Mouse (Mus musculus) forebrain, embryonic 14.5 days (tissue): ENCODE data around the gene Zbtb8a. TPM values are rescaled to one million over a fixed set of nuclear protein-coding genes. Genes with fewer than 3 reads are reported as not detected.

Experiments
- ATAC-seq: fragments of 200-750 bp; cut with Nextera tagmentation; 2 replicates; pipeline ENCODE4 v1.8.0; 2017; ENCODE audit warnings: mild to moderate bottlenecking, moderate library complexity
- DNase-seq: peaks from one replicate; pipeline ENCODE4 v3.0.0-alpha.2; 2015; ENCODE audit warnings: low spot score
- H3K27ac ChIP-seq: fragments of 300-500 bp; sonication (generic); 2 replicates; pipeline ENCODE4 v1.5.1; 2014; ENCODE audit warnings: low read depth, mild to moderate bottlenecking, control low read depth, low read length, moderate library complexity
- H3K27me3 ChIP-seq: fragments of 300-500 bp; sonication (generic); replicated peaks from 2 replicates; pipeline ENCODE4 v1.6.1; 2014; ENCODE audit warnings: low read length, control low read depth, mixed read lengths; ENCODE audit not compliant: control insufficient read depth, insufficient read depth
- H3K36me3 ChIP-seq: fragments of 300-500 bp; sonication (generic); 2 replicates; pipeline ENCODE4 v1.6.1; 2014; ENCODE audit warnings: low read length, control low read depth; ENCODE audit not compliant: control insufficient read depth, insufficient read depth
- H3K4me1 ChIP-seq: fragments of 300-500 bp; sonication (generic); 2 replicates; pipeline ENCODE4 v1.6.1; 2014; ENCODE audit warnings: antibody characterized with exemption, low read length, control low read depth; ENCODE audit not compliant: control insufficient read depth, insufficient read depth
- H3K4me2 ChIP-seq: fragments of 300-500 bp; sonication (generic); 2 replicates; pipeline ENCODE4 v1.6.1; 2014; ENCODE audit warnings: mild to moderate bottlenecking, control low read depth, low read length
- H3K4me3 ChIP-seq: fragments of 300-500 bp; sonication (generic); 2 replicates; pipeline ENCODE4 v1.5.1; 2014; ENCODE audit warnings: low read depth, low read length, control low read depth
- H3K9ac ChIP-seq: fragments of 300-500 bp; sonication (generic); 2 replicates; pipeline ENCODE4 v1.6.1; 2014; ENCODE audit warnings: mild to moderate bottlenecking, low read length, control low read depth, moderate library complexity
- H3K9me3 ChIP-seq: fragments of 300-500 bp; sonication (generic); replicated peaks from 2 replicates; pipeline ENCODE4 v1.6.1; 2016; ENCODE audit warnings: low read length, control low read depth, mixed read lengths; ENCODE audit not compliant: control insufficient read depth
- WGBS: fragments of 180-500 bp; shearing (Covaris S2); extraction: QIAGEN DNeasy Blood & Tissue Kit; methylation state at CpG from one replicate; pipeline ENCODE4 v1.1.7; 2014; 5-methylcytosine and 5-hydroxymethylcytosine counted together
- polyA plus RNA-seq: library from polyadenylated mRNA; unstranded; fragments of >200 nt; fragmentation: Nextera tagmentation; extraction: Ambion mirVana; gene quantifications from 2 replicates; pipeline ENCODE4 v1.2.1, GENCODE M21; 2014

Gene Zbtb8a
- polyA plus RNA-seq, 1 experiment from 2014 or later, result 5.8 TPM

DNA sequence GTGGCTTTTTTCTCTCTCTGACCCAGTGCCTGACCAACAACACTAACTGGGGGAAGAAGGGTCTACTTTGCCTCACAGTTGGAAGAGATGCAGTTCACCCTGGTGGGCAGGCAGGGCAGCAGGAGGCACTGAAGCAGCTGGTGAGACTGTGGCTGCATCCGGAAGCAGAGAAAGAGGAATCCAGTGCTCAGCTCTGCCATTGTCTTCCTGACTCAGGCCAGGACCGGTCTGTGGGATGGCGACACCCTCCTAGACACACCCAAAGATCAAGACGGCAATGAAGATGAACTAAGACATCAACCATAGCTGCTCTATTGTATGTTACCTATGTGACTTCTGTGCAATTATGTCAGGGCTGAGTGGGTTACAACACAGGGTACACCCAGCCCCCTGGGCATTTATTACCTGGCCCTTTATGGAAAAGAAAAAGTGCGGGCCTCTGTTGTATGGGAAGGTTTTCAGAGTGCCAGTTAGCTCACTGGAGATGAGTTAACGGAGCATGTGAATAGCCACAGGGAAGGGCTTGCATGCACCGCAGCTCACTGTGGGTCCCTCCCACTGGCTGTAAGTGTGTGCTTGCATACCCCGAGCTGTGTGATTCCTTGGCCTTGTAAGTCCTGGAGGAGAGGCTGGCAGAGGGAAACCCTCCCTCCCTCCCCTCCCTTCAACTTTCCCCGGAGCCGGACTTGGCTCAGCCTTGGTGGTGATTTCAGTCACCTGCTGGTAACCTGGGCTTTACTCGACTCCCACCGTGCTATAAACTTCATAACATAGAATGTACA lies 16.4 kb upstream of the Zbtb8a start:
- no peak overlapping the region for H3K4me2 ChIP-seq
- DNase-seq (no peak), ATAC-seq (no peak)
- H3K36me3 ChIP-seq, result no peaks in the 10 kb centered on the region
- no peak overlapping the region for H3K4me3 ChIP-seq
- 49% methylated on average over 12 of the region's 12 CpGs for WGBS
- no peaks in the 10 kb centered on the region for H3K4me1 ChIP-seq
- no peak overlapping the region for H3K27ac ChIP-seq
- no peaks in the 10 kb centered on the region for H3K9me3 ChIP-seq
- H3K9ac ChIP-seq, result no peak overlapping the region
- H3K27me3 ChIP-seq, result no peaks in the 10 kb centered on the region

GRCm38 (mm10) chr4:129390936-129391557 lies 13.1 kb upstream of the Zbtb8a start:
- H3K4me3 ChIP-seq, result no peak overlapping the region
- no peaks in the 10 kb centered on the region for H3K4me1 ChIP-seq
- H3K27me3 ChIP-seq, result no peaks in the 10 kb centered on the region
- H3K36me3 ChIP-seq, result no peaks in the 10 kb centered on the region
- no peak overlapping the region for H3K9ac ChIP-seq
- H3K9me3 ChIP-seq, result no peaks in the 10 kb centered on the region
- DNase-seq (no peak), ATAC-seq (no peak)
- H3K27ac ChIP-seq, result no peak overlapping the region
- no peak overlapping the region for H3K4me2 ChIP-seq
- 85% methylated on average over 7 of the region's 7 CpGs for WGBS

DNA sequence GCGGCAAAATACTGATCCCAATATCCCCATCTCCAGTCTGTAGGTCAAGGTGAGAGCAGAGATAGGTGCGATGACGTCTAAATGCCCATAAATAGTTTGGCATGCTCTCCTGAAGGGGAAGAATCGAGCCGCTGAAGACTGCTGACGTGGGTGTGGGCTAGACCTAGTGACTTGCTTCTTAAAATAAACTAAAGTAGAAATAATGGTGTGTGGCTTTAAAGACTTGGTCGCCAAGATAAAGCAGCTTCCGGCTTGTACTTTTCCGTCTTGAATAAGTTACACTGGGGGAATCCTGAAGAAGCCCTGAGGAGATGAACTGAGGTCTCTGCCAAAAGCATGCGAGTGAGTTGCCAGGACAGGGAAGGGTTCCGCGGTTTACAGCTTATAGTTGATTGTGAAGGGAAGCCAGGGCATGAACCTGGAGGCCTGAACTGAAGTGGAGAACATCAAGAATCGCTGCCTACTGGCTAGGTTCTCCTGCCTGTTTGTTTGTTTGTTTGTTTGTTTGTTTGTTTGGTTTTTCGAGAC lies 12.4 kb upstream of the Zbtb8a start:
- Histone ChIP-seq H3K9me3 (no peaks in the 10 kb centered on the region), H3K27me3 (no peaks in the 10 kb centered on the region), H3K4me2 (no peak overlapping the region), H3K36me3 (no peaks in the 10 kb centered on the region), H3K4me1 (no peaks in the 10 kb centered on the region), H3K27ac (no peak overlapping the region), H3K4me3 (no peak overlapping the region), H3K9ac (no peak overlapping the region)
- ATAC-seq, result no peak
- no peak for DNase-seq
- WGBS, result 89% methylated on average over 14 of the region's 14 CpGs

GRCm38 (mm10) chr4:129388404-129388803 lies 10.5 kb upstream of the Zbtb8a start:
- no peak overlapping the region for H3K27ac ChIP-seq
- H3K4me3 ChIP-seq, result no peak overlapping the region
- WGBS, result 59% methylated on average over 5 of the region's 5 CpGs
- H3K4me2 ChIP-seq, result no peak overlapping the region
- H3K4me1 ChIP-seq, result no peaks in the 10 kb centered on the region
- H3K9me3 ChIP-seq, result no peaks in the 10 kb centered on the region
- H3K27me3 ChIP-seq, result no peaks in the 10 kb centered on the region
- H3K9ac ChIP-seq, result no peak overlapping the region
- no peaks in the 10 kb centered on the region for H3K36me3 ChIP-seq
- ATAC-seq, result no peak
- DNase-seq, result no peak

GRCm38 (mm10) chr4:129386989-129387388 lies 9.1 kb upstream of the Zbtb8a start:
- Histone ChIP-seq H3K9me3 (no peaks in the 10 kb centered on the region), H3K4me1 (no peaks in the 10 kb centered on the region), H3K4me3 (no peak overlapping the region), H3K36me3 (no peaks in the 10 kb centered on the region), H3K9ac (no peak overlapping the region), H3K27me3 (no peaks in the 10 kb centered on the region), H3K4me2 (no peak overlapping the region), H3K27ac (no peak overlapping the region)
- 64% methylated on average over 1 of the region's 2 CpGs for WGBS
- ATAC-seq, result no peak
- DNase-seq, result no peak

GRCm38 (mm10) chr4:129386269-129386946 lies 8.5 kb upstream of the Zbtb8a start:
- ATAC-seq, result no peak
- no peaks in the 10 kb centered on the region for H3K27me3 ChIP-seq
- WGBS, result 89% methylated on average over 8 of the region's 8 CpGs
- DNase-seq, result no peak
- no peak overlapping the region for H3K4me3 ChIP-seq
- no peak overlapping the region for H3K9ac ChIP-seq
- H3K4me2 ChIP-seq, result no peak overlapping the region
- H3K27ac ChIP-seq, result no peak overlapping the region
- H3K9me3 ChIP-seq, result no peaks in the 10 kb centered on the region
- no peaks in the 10 kb centered on the region for H3K36me3 ChIP-seq
- no peaks in the 10 kb centered on the region for H3K4me1 ChIP-seq

- WGBS, result 91% methylated on average over 11 of the region's 11 CpGs
- H3K9me3 ChIP-seq, result no peaks in the 10 kb centered on the region
- DNase-seq, result no peak
- H3K4me1 ChIP-seq, result no peaks in the 10 kb centered on the region
- no peak overlapping the region for H3K4me2 ChIP-seq
- H3K27ac ChIP-seq, result no peak overlapping the region
- no peak for ATAC-seq
- no peaks in the 10 kb centered on the region for H3K27me3 ChIP-seq
- no peak overlapping the region for H3K4me3 ChIP-seq
- no peaks in the 10 kb centered on the region for H3K36me3 ChIP-seq
- no peak overlapping the region for H3K9ac ChIP-seq
Measured at GRCm38 (mm10) chr4:129385685-129386084, 7.8 kb upstream of the Zbtb8a start.

DNA sequence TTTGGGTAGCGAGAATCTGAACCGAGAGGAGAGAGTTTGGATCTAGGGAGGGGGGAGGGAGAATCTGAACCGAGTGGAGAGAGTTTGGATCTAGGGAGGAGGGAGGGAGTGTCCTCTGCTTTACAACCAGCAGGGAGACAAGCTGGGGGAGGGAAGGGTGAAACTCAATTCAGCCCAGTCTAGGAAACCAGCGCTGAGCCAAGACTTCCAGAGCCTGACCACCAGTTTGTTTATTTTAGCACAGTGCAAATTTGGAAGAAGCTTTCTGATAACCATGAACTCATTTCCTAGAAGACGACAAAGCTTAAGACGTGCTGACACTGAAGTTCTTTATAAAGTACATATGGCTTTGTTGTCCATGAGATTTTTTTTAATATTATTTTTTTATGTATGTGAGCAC lies 6.5 kb upstream of the Zbtb8a start:
- 43% methylated on average over 6 of the region's 6 CpGs for WGBS
- Histone ChIP-seq H3K36me3 (no peaks in the 10 kb centered on the region), H3K4me1 (no peaks in the 10 kb centered on the region), H3K9me3 (no peaks in the 10 kb centered on the region), H3K9ac (no peak overlapping the region), H3K27ac (no peak overlapping the region), H3K27me3 (no peaks in the 10 kb centered on the region), H3K4me2 (no peak overlapping the region), H3K4me3 (no peak overlapping the region)
- ATAC-seq, result no peak
- no peak for DNase-seq

GRCm38 (mm10) chr4:129383586-129383985 lies 5.7 kb upstream of the Zbtb8a start:
- DNase-seq (no peak), ATAC-seq (no peak)
- H3K36me3 ChIP-seq, result no peaks in the 10 kb centered on the region
- no peak overlapping the region for H3K4me3 ChIP-seq
- no peaks in the 10 kb centered on the region for H3K4me1 ChIP-seq
- H3K9me3 ChIP-seq, result no peaks in the 10 kb centered on the region
- no peak overlapping the region for H3K4me2 ChIP-seq
- no peak overlapping the region for H3K9ac ChIP-seq
- no peaks in the 10 kb centered on the region for H3K27me3 ChIP-seq
- 89% methylated on average over 3 of the region's 3 CpGs for WGBS
- H3K27ac ChIP-seq, result no peak overlapping the region
